Mouse (Mus musculus) liver, adult 2 months (tissue): ENCODE measurements around the gene Reep3.

ENCODE experiments used
- CTCF ChIP-seq: fragments of 200-500 bp; IDR thresholded peaks from 2 replicates; pipeline ENCODE4 v1.5.1; 2011; ENCODE audit warnings: low read depth, low read length, control low read depth
- POLR2A ChIP-seq: fragments of 200-500 bp; IDR thresholded peaks from 2 replicates; pipeline ENCODE4 v1.6.1; 2011; ENCODE audit warnings: low read length, control low read depth; ENCODE audit not compliant: insufficient read depth; ENCODE audit errors: extremely low read depth

- TF ChIP-seq POLR2A (no peak), CTCF (no peak)
Observed at GRCm38 (mm10) chr10:66968541-66968940, 128.2 kb downstream of the Reep3 start.
